Mouse (Mus musculus) gastrocnemius, postnatal 36 days (tissue): ENCODE results near the gene Lime1. TPM values are rescaled to one million over a fixed set of nuclear protein-coding genes. Genes with fewer than 3 reads are reported as not detected.

Experiments
- DNase-seq, 2 experiments: peaks; one replicate each; pipeline ENCODE4 v3.0.0; 2022
- intact Hi-C: fragments of 180-260 bp; cut with DNase I; formaldehyde crosslinking; loops from one replicate; pipeline ENCODE4 v1.15.1; 2025
- total RNA-seq, 2 experiments: library from RNA; stranded (reverse); gene quantifications; 2 replicates each; pipeline ENCODE4 v1.2.3; 2021

Lime1 gene
- total RNA-seq, 2 experiments from 2014 or later, result 4.7 to 5.2 TPM

GRCm38 (mm10) chr2:181390136-181390870 lies 10.4 kb downstream of the Lime1 start:
- DNase-seq, result no peak
- intact Hi-C loops, result loop anchor here (5.0 kb wide), 1 partner anchor 192 kb away; the partner anchor contains the start of gene Uckl1

- no peak for DNase-seq
- intact Hi-C loops, result loop anchor here (5.0 kb wide), 1 partner anchor 191 kb away; the partner anchor contains the start of gene Uckl1
These were observed 11.1 kb downstream of the Lime1 start for GRCm38 (mm10) chr2:181391022-181391421.

- DNase-seq, result peak in 1 of 2 experiments; percentile 15
These were observed 11.7 kb downstream of the Lime1 start for GRCm38 (mm10) chr2:181391541-181391940.

GRCm38 (mm10) chr2:181392600-181393213 lies 12.8 kb downstream of the Lime1 start:
- intact Hi-C loops, result loop anchor here (1.0 to 5.0 kb wide), 3 partner anchors 104 to 203 kb away; partner anchors contain the start of genes Tpd52l2 and Uckl1

More at GRCm38 (mm10) chr2:181391541-181391940, 11.7 kb downstream of the Lime1 start:
- intact Hi-C loops, result loop anchor here (5.0 kb wide), 1 partner anchor 191 kb away; the partner anchor contains the start of gene Uckl1

GRCm38 (mm10) chr2:181394086-181394485 lies 14.2 kb downstream of the Lime1 start:
- DNase-seq, result no peak
- intact Hi-C loops, result loop anchor here (5.0 kb wide), 1 partner anchor 188 kb away; the partner anchor contains the start of gene Uckl1

More at GRCm38 (mm10) chr2:181392600-181393213, 12.8 kb downstream of the Lime1 start:
- DNase-seq, result peak; percentile 63 to 84

- intact Hi-C loops, result no loop called here
These were observed 17.4 kb downstream of the Lime1 start for GRCm38 (mm10) chr2:181397207-181397761.

GRCm38 (mm10) chr2:181401497-181401896 lies 21.6 kb downstream of the Lime1 start:
- intact Hi-C loops, result no loop called here
- no peak for DNase-seq

More at GRCm38 (mm10) chr2:181397207-181397761, 17.4 kb downstream of the Lime1 start:
- no peak for DNase-seq

GRCm38 (mm10) chr2:181403722-181404121 lies 23.8 kb downstream of the Lime1 start:
- no peak for DNase-seq
- intact Hi-C loops, result no loop called here

- DNase-seq, result no peak
- intact Hi-C loops, result loop anchor here (5.0 kb wide), 2 partner anchors 48 to 158 kb away; partner anchors contain the start of gene Zbtb46
These were observed 29.8 kb downstream of the Lime1 start for GRCm38 (mm10) chr2:181409643-181410042.

- DNase-seq, result peak; percentile 55 to 58
- intact Hi-C loops, result loop anchor here (1.0 to 5.0 kb wide), 3 partner anchors 46 to 156 kb away; partner anchors contain the start of gene Zbtb46
These were observed 31.0 kb downstream of the Lime1 start for GRCm38 (mm10) chr2:181410760-181411473.

GRCm38 (mm10) chr2:181413141-181413540 lies 33.3 kb downstream of the Lime1 start:
- DNase-seq, result no peak
- intact Hi-C loops, result loop anchor here (5.0 kb wide), 2 partner anchors 44 to 154 kb away; partner anchors contain the start of gene Zbtb46

- intact Hi-C loops, result no loop called here
- DNase-seq, result peak in 1 of 2 experiments; percentile 40
These were observed 36.1 kb downstream of the Lime1 start for GRCm38 (mm10) chr2:181415945-181416344.

GRCm38 (mm10) chr2:181419359-181419758 lies 39.5 kb downstream of the Lime1 start:
- intact Hi-C loops, result no loop called here
- no peak for DNase-seq

GRCm38 (mm10) chr2:181420426-181420825 lies 40.5 kb downstream of the Lime1 start:
- intact Hi-C loops, result no loop called here

GRCm38 (mm10) chr2:181420903-181421638 lies 41.2 kb downstream of the Lime1 start:
- intact Hi-C loops, result no loop called here

More at GRCm38 (mm10) chr2:181420426-181420825, 40.5 kb downstream of the Lime1 start:
- no peak for DNase-seq

GRCm38 (mm10) chr2:181423834-181424233 lies 44.0 kb downstream of the Lime1 start:
- intact Hi-C loops, result no loop called here
- no peak for DNase-seq

More at GRCm38 (mm10) chr2:181420903-181421638, 41.2 kb downstream of the Lime1 start:
- DNase-seq, result no peak
